Mouse (Mus musculus): Measurements from ENCODE around the gene Slc6a5. TPM values are rescaled to one million over a fixed set of nuclear protein-coding genes. Genes with fewer than 3 reads are reported as not detected.

The Slc6a5 gene
- polyA plus RNA-seq, 2 experiments: 0.01 TPM; not detected in 1

- WGBS (ENCODE audit: insufficient replicate concordance): 55% methylated on average over 7 of the region's 7 CpGs
Measured at GRCm38 (mm10) chr7:49954834-49955233, 44.9 kb downstream of the Slc6a5 start.

DNA sequence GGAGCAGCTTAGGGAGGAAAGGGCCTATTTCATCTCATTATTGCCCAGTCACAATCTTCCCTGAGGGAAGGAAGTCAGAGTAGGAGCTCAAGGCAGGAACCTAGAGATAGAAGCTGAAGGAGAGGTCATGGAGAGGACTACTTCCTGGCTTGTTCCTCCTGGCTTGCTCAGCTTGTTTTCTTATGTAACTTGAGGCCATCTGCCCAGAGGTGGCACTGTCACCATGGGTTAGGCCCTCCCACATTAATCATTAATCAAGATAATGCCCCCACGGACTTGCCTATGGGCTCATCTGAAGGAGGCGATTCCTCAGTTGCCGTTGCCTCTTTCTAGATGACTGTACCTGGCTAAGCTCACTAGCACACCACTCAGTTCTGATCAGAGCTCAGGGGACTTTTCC, 47.2 kb downstream of the Slc6a5 start:
- no peak overlapping the region for H3K27ac ChIP-seq
- H3K36me3 ChIP-seq (replicated peaks; ENCODE audit: control insufficient read depth, insufficient read depth, low read depth): no peaks in the 10 kb centered on the region
- no peaks in the 10 kb centered on the region for H3K4me1 ChIP-seq (replicated peaks; ENCODE audit: control insufficient read depth in 2 of 2, insufficient read depth in 2 of 2, low read length in 1 of 2)
- no peak overlapping the region for H3K4me3 ChIP-seq (ENCODE audit: insufficient read depth in 1 of 2, low read depth in 2 of 2, low read length in 2 of 2)
- whole genome bisulfite sequencing (ENCODE audit: insufficient replicate concordance): 49% methylated on average over 3 of the region's 3 CpGs
- no peak for DNase-seq (ENCODE audit: low read depth in 3 of 3, low spot score in 3 of 3)
- H3K9ac ChIP-seq (replicated peaks): no peak overlapping the region
- ATAC-seq (ENCODE audit: insufficient read depth): no peak
- no peak overlapping the region for H3K4me2 ChIP-seq (ENCODE audit: low read depth)
- H3K9me3 ChIP-seq (ENCODE audit: control insufficient read depth, low read length): no peaks in the 10 kb centered on the region
- H3K27me3 ChIP-seq (ENCODE audit: control insufficient read depth, insufficient read depth, low read length): no peaks in the 10 kb centered on the region
- TF ChIP-seq CTCF (IDR thresholded peaks at IDR 0.05; ENCODE audit: low read depth): no peak

More at GRCm38 (mm10) chr7:49954834-49955233, 44.9 kb downstream of the Slc6a5 start:
- no peak for DNase-seq (ENCODE audit: low read depth in 3 of 3, low spot score in 3 of 3)
- Histone ChIP-seq H3K27ac (no peak overlapping the region), H3K9ac (replicated peaks) (no peak overlapping the region), H3K4me1 (replicated peaks; ENCODE audit: control insufficient read depth in 2 of 2, insufficient read depth in 2 of 2, low read length in 1 of 2) (no peaks in the 10 kb centered on the region), H3K27me3 (ENCODE audit: control insufficient read depth, insufficient read depth, low read length) (no peaks in the 10 kb centered on the region), H3K4me3 (ENCODE audit: insufficient read depth in 1 of 2, low read depth in 2 of 2, low read length in 2 of 2) (no peak overlapping the region), H3K36me3 (replicated peaks; ENCODE audit: control insufficient read depth, insufficient read depth, low read depth) (no peaks in the 10 kb centered on the region), H3K9me3 (ENCODE audit: control insufficient read depth, low read length) (no peaks in the 10 kb centered on the region), H3K4me2 (ENCODE audit: low read depth) (no peak overlapping the region)
- no peak for ATAC-seq (ENCODE audit: insufficient read depth)
- no peak for TF ChIP-seq EP300 (IDR thresholded peaks at IDR 0.05; ENCODE audit: low read depth)
- no peak for TF ChIP-seq CTCF (IDR thresholded peaks at IDR 0.05; ENCODE audit: low read depth)

GRCm38 (mm10) chr7:49963764-49964163, 53.8 kb downstream of the Slc6a5 start:
- WGBS (ENCODE audit: insufficient replicate concordance): 69% methylated on average over 2 of the region's 2 CpGs
- no peaks in the 10 kb centered on the region for H3K27me3 ChIP-seq (ENCODE audit: control insufficient read depth, insufficient read depth, low read length)
- H3K4me1 ChIP-seq (replicated peaks; ENCODE audit: control insufficient read depth in 2 of 2, insufficient read depth in 2 of 2, low read length in 1 of 2): no peaks in the 10 kb centered on the region
- H3K27ac ChIP-seq: no peak overlapping the region
- DNase-seq (ENCODE audit: low read depth in 3 of 3, low spot score in 3 of 3) (no peak), ATAC-seq (ENCODE audit: insufficient read depth) (no peak)
- no peaks in the 10 kb centered on the region for H3K9me3 ChIP-seq (ENCODE audit: control insufficient read depth, low read length)
- no peak for TF ChIP-seq EP300 (IDR thresholded peaks at IDR 0.05; ENCODE audit: low read depth)
- TF ChIP-seq CTCF (IDR thresholded peaks at IDR 0.05; ENCODE audit: low read depth): no peak
- H3K36me3 ChIP-seq (replicated peaks; ENCODE audit: control insufficient read depth, insufficient read depth, low read depth): no peaks in the 10 kb centered on the region
- no peak overlapping the region for H3K4me2 ChIP-seq (ENCODE audit: low read depth)
- H3K9ac ChIP-seq (replicated peaks): no peak overlapping the region
- H3K4me3 ChIP-seq (ENCODE audit: insufficient read depth in 1 of 2, low read depth in 2 of 2, low read length in 2 of 2): no peak overlapping the region

- ATAC-seq (ENCODE audit: insufficient read depth) (no peak), DNase-seq (ENCODE audit: low read depth in 3 of 3, low spot score in 3 of 3) (no peak)
- Histone ChIP-seq H3K27ac (no peak overlapping the region), H3K4me1 (replicated peaks; ENCODE audit: control insufficient read depth in 2 of 2, insufficient read depth in 2 of 2, low read length in 1 of 2) (no peaks in the 10 kb centered on the region), H3K4me3 (ENCODE audit: insufficient read depth in 1 of 2, low read depth in 2 of 2, low read length in 2 of 2) (no peak overlapping the region), H3K36me3 (replicated peaks; ENCODE audit: control insufficient read depth, insufficient read depth, low read depth) (no peaks in the 10 kb centered on the region), H3K4me2 (ENCODE audit: low read depth) (no peak overlapping the region), H3K9ac (replicated peaks) (no peak overlapping the region), H3K27me3 (ENCODE audit: control insufficient read depth, insufficient read depth, low read length) (peaks cover 6% of the 10 kb centered on the region), H3K9me3 (ENCODE audit: control insufficient read depth, low read length) (no peaks in the 10 kb centered on the region)
- no peak for TF ChIP-seq EP300 (IDR thresholded peaks at IDR 0.05; ENCODE audit: low read depth)
- no peak for TF ChIP-seq CTCF (IDR thresholded peaks at IDR 0.05; ENCODE audit: low read depth)
- 23% methylated on average over 4 of the region's 4 CpGs for WGBS (ENCODE audit: insufficient replicate concordance)
Measured at GRCm38 (mm10) chr7:49969516-49969915, 59.6 kb downstream of the Slc6a5 start.

- TF ChIP-seq EP300 (IDR thresholded peaks at IDR 0.05; ENCODE audit: low read depth) (no peak), CTCF (IDR thresholded peaks at IDR 0.05; ENCODE audit: low read depth) (no peak)
- Histone ChIP-seq H3K9me3 (ENCODE audit: control insufficient read depth, low read length) (no peaks in the 10 kb centered on the region), H3K9ac (replicated peaks) (no peak within 1 kb of the TSS), H3K4me3 (ENCODE audit: insufficient read depth in 1 of 2, low read depth in 2 of 2, low read length in 2 of 2) (no peak within 1 kb of the TSS), H3K4me1 (replicated peaks; ENCODE audit: control insufficient read depth in 2 of 2, insufficient read depth in 2 of 2, low read length in 1 of 2) (no peaks in the 10 kb centered on the region), H3K4me2 (ENCODE audit: low read depth) (no peak within 1 kb of the TSS), H3K27ac (no peak within 1 kb of the TSS), H3K27me3 (ENCODE audit: control insufficient read depth, insufficient read depth, low read length) (peaks cover 28% of the 10 kb centered on the region), H3K36me3 (replicated peaks; ENCODE audit: control insufficient read depth, insufficient read depth, low read depth) (no peaks in the 10 kb centered on the region)
- ATAC-seq (ENCODE audit: insufficient read depth): no peak
- no peak for DNase-seq (ENCODE audit: low read depth in 3 of 3, low spot score in 3 of 3)
- WGBS (ENCODE audit: insufficient replicate concordance): 2% methylated on average over 48 of the region's 52 CpGs
Measured at GRCm38 (mm10) chr7:49974841-49975440, 65.0 kb downstream of the Slc6a5 start, which contains the start of gene Nell1. TSS of gene Nell1 (plus strand) at chr7:49974864.

All from liver, embryonic 14.5 days (tissue).